Mouse (Mus musculus): Measurements from ENCODE around the gene Bcas1. TPM values are rescaled to one million over a fixed set of nuclear protein-coding genes. Genes with fewer than 3 reads are reported as not detected.

Gene Bcas1
- polyA plus RNA-seq, 1 experiment from 2014 or later = 11.8 TPM

- WGBS = 83% methylated on average over 9 of the region's 9 CpGs
- Histone ChIP-seq H3K27ac (ENCODE audit: low read depth, low read length) (no peak overlapping the region), H3K4me1 (ENCODE audit: control insufficient read depth, insufficient read depth, low read length) (0 out of 2 replicates have a peak, but pooled peaks cover 3% of the 10 kb centered on the region), H3K9ac (replicated peaks; ENCODE audit: low read depth, low read length) (no peak overlapping the region), H3K4me3 (ENCODE audit: low read depth, low read length) (no peak overlapping the region), H3K36me3 (ENCODE audit: control insufficient read depth, insufficient read depth, low read length) (no peaks in the 10 kb centered on the region), H3K9me3 (ENCODE audit: control insufficient read depth, low read length) (no peaks in the 10 kb centered on the region), H3K4me2 (ENCODE audit: low read depth, low read length) (no peak overlapping the region), H3K27me3 (ENCODE audit: control insufficient read depth, insufficient read depth, low read length) (no peaks in the 10 kb centered on the region)
- ATAC-seq (ENCODE audit: low read depth) = no peak
Observed at GRCm38 (mm10) chr2:170306637-170307320, 120.9 kb downstream of the Bcas1 start.

DNA sequence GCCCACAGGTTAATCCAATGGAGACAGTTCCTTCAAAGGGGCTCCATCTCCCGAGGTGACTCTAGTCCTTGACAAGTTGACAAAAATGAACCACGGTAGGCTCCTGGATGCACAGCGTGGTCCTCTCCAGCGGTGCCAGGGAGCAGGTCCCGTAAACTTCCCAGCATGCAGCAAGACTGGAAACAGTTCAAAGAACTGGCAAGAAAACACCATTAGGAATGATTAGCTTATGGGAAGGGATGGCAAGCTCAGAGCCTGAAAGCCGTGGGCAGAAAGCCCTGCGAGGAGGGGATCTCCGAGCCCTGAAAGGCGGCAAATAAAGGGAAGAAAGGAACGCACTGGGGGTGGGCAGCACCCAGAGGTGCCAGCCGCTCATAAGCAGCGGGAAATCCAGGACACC is 122.9 kb downstream of the Bcas1 start:
- H3K4me1 ChIP-seq (ENCODE audit: control insufficient read depth, insufficient read depth, low read length) = 0 out of 2 replicates have a peak, but pooled peaks cover 3% of the 10 kb centered on the region
- H3K27me3 ChIP-seq (ENCODE audit: control insufficient read depth, insufficient read depth, low read length) = no peaks in the 10 kb centered on the region
- 77% methylated on average over 12 of the region's 12 CpGs for WGBS
- H3K4me2 ChIP-seq (ENCODE audit: low read depth, low read length) = no peak overlapping the region
- no peaks in the 10 kb centered on the region for H3K9me3 ChIP-seq (ENCODE audit: control insufficient read depth, low read length)
- no peak overlapping the region for H3K4me3 ChIP-seq (ENCODE audit: low read depth, low read length)
- no peak overlapping the region for H3K27ac ChIP-seq (ENCODE audit: low read depth, low read length)
- H3K36me3 ChIP-seq (ENCODE audit: control insufficient read depth, insufficient read depth, low read length) = no peaks in the 10 kb centered on the region
- ATAC-seq (ENCODE audit: low read depth) = no peak
- no peak overlapping the region for H3K9ac ChIP-seq (replicated peaks; ENCODE audit: low read depth, low read length)

DNA sequence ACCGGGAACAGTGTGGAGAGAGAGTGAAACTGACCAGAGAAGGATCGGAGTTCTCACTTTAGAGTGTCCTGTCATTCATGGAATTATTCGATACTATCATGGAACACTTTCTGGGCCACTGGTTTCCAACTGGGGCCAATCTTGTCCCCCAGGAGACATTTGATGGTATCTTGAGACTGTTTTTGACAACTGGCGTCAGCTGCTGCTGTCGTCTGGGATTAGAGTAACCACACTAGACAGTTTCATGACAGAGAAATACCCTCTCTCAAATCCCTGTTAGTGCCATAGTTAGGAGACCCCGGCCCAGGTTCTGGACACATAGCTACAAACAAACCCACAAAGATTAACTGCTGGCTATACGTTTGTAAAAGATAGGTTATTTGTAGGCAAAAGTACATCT is 124.0 kb downstream of the Bcas1 start:
- Histone ChIP-seq H3K27me3 (ENCODE audit: control insufficient read depth, insufficient read depth, low read length) (no peaks in the 10 kb centered on the region), H3K36me3 (ENCODE audit: control insufficient read depth, insufficient read depth, low read length) (no peaks in the 10 kb centered on the region)
- 90% methylated on average over 7 of the region's 7 CpGs for WGBS

GRCm38 (mm10) chr2:170302825-170303224 is 124.8 kb downstream of the Bcas1 start:
- Histone ChIP-seq H3K9me3 (ENCODE audit: control insufficient read depth, low read length) (no peaks in the 10 kb centered on the region), H3K36me3 (ENCODE audit: control insufficient read depth, insufficient read depth, low read length) (no peaks in the 10 kb centered on the region), H3K9ac (replicated peaks; ENCODE audit: low read depth, low read length) (no peak overlapping the region), H3K4me1 (ENCODE audit: control insufficient read depth, insufficient read depth, low read length) (0 out of 2 replicates have a peak, but pooled peaks cover 3% of the 10 kb centered on the region), H3K4me3 (ENCODE audit: low read depth, low read length) (no peak overlapping the region), H3K4me2 (ENCODE audit: low read depth, low read length) (no peak overlapping the region), H3K27me3 (ENCODE audit: control insufficient read depth, insufficient read depth, low read length) (no peaks in the 10 kb centered on the region), H3K27ac (ENCODE audit: low read depth, low read length) (no peak overlapping the region)
- ATAC-seq (ENCODE audit: low read depth) = no peak
- WGBS = 90% methylated on average over 8 of the region's 8 CpGs

More for the DNA sequence above, 124.0 kb downstream of the Bcas1 start:
- no peak overlapping the region for H3K9ac ChIP-seq (replicated peaks; ENCODE audit: low read depth, low read length)
- no peak overlapping the region for H3K27ac ChIP-seq (ENCODE audit: low read depth, low read length)
- no peaks in the 10 kb centered on the region for H3K9me3 ChIP-seq (ENCODE audit: control insufficient read depth, low read length)
- ATAC-seq (ENCODE audit: low read depth) = no peak
- H3K4me3 ChIP-seq (ENCODE audit: low read depth, low read length) = no peak overlapping the region
- H3K4me1 ChIP-seq (ENCODE audit: control insufficient read depth, insufficient read depth, low read length) = 0 out of 2 replicates have a peak, but pooled peaks cover 3% of the 10 kb centered on the region
- no peak overlapping the region for H3K4me2 ChIP-seq (ENCODE audit: low read depth, low read length)

Other genes starting within 250 kb of the Bcas1 start
- 159 and 161 TPM in 2 replicates for gene Pfdn4, start 68.6 kb upstream of the Bcas1 start, polyA plus RNA-seq (2014; fragmentation: Nextera tagmentation; extraction: Ambion mirVana)
- 0.05 and 0.14 TPM in 2 replicates for gene Cyp24a1, start 69.3 kb upstream of the Bcas1 start, polyA plus RNA-seq (2014; fragmentation: Nextera tagmentation; extraction: Ambion mirVana)
- 0.26 TPM in 1 of 2 replicates, not detected in the other for gene 4930470P17Rik, start 174.2 kb upstream of the Bcas1 start, polyA plus RNA-seq (2014; fragmentation: Nextera tagmentation; extraction: Ambion mirVana)

Data from neural tube, embryonic 14.5 days (tissue).